Comparison of ENCODE assay signal across 14 mouse cellular contexts in genomic region chr9:75234983-75235627, GRCm38 (mm10). TPM values are rescaled to one million over a fixed set of nuclear protein-coding genes. Genes with fewer than 3 reads are reported as not detected.
DNase-seq lines count a peak whose midpoint lies in the region; ATAC-seq lines count a peak whose summit lies in the region.
"Had no signal": no experiment of that assay in that cellular context is flagged by ENCODE, and none has a peak within 500 bp of the region (broad histone marks: within the 10 kb centered on the region; RNA-seq: fewer than 3 reads in every experiment).

No protein-coding gene starts in this region.

- DNase-seq in adrenal gland, postnatal 14 days: peak; percentile 14
- no peak for DNase-seq in adrenal gland, adult 18-20 months (ENCODE audit: low spot score in 2 of 2)
- no peak for DNase-seq in heart, postnatal 4 days
- DNase-seq in lung, postnatal 25 days (ENCODE audit: low spot score): no peak
- no peak for DNase-seq in testis, postnatal 10 days (ENCODE audit: low spot score)
- DNase-seq: cerebellum, adult 9-10 months; kidney, postnatal 14 days had no signal

- no peak for ATAC-seq in heart, embryonic 13.5 days (ENCODE audit: extremely low read depth, insufficient number of reproducible peaks, low FRiP score, low TSS enrichment)
- ATAC-seq in lung, embryonic 16.5 days (ENCODE audit: low read depth): peak; percentile 27
- no peak for ATAC-seq in stomach, embryonic 15.5 days (ENCODE audit: insufficient read depth, low FRiP score, low read depth)
- ATAC-seq: Patski had no signal

- H3K4me1 ChIP-seq in heart, embryonic 13.5 days: peaks cover 28% of the 10 kb centered on the region
- H3K4me1 ChIP-seq in lung, embryonic 16.5 days (replicated peaks; ENCODE audit: control insufficient read depth, insufficient read depth, low read length): peaks cover 9% of the 10 kb centered on the region
- no peaks in the 10 kb centered on the region for H3K4me1 ChIP-seq in stomach, embryonic 15.5 days
- H3K4me1 ChIP-seq: liver, embryonic 15.5 days had no signal

- H3K27me3 ChIP-seq in heart, embryonic 13.5 days (replicated peaks): peaks cover 33% of the 10 kb centered on the region
- peaks cover 7% of the 10 kb centered on the region; the same call in 1 of the 2 replicates for H3K27me3 ChIP-seq in lung, embryonic 16.5 days (ENCODE audit: control insufficient read depth, insufficient read depth, low read depth, low read length)
- H3K27me3 ChIP-seq in stomach, embryonic 15.5 days (replicated peaks): peaks cover 6% of the 10 kb centered on the region; the same call in 1 of the 2 replicates
- H3K27me3 ChIP-seq: Patski had no signal

- peak overlapping the region; percentile 41; the same call in 1 of the 2 replicates for H3K9ac ChIP-seq in heart, embryonic 13.5 days
- peak overlapping the region; percentile 39 for H3K9ac ChIP-seq in lung, embryonic 16.5 days (ENCODE audit: low read length)
- no peak overlapping the region for H3K9ac ChIP-seq in stomach, embryonic 15.5 days
- H3K9ac ChIP-seq: liver, embryonic 15.5 days had no signal

- no peaks in the 10 kb centered on the region for H3K36me3 ChIP-seq in heart, embryonic 13.5 days
- no peaks in the 10 kb centered on the region for H3K36me3 ChIP-seq in lung, embryonic 16.5 days (ENCODE audit: control insufficient read depth, insufficient read depth, low read length)
- H3K36me3 ChIP-seq in stomach, embryonic 15.5 days: no peaks in the 10 kb centered on the region
- H3K36me3 ChIP-seq: embryonic facial prominence, embryonic 10.5 days; hindbrain, embryonic 10.5 days; liver, embryonic 15.5 days had no signal

- H3K9me3 ChIP-seq in heart, embryonic 13.5 days: no peaks in the 10 kb centered on the region
- H3K9me3 ChIP-seq in lung, embryonic 16.5 days (ENCODE audit: control insufficient read depth, low read length): no peaks in the 10 kb centered on the region
- no peaks in the 10 kb centered on the region for H3K9me3 ChIP-seq in stomach, embryonic 15.5 days
- H3K9me3 ChIP-seq: embryonic facial prominence, embryonic 10.5 days; hindbrain, embryonic 10.5 days; liver, embryonic 15.5 days had no signal

- peak overlapping the region; percentile 59; the same call in 1 of the 2 replicates for H3K27ac ChIP-seq in heart, embryonic 13.5 days (replicated peaks)
- H3K27ac ChIP-seq in lung, embryonic 16.5 days (ENCODE audit: low read length): peak overlapping the region; percentile 92
- peak overlapping the region; percentile 87 for H3K27ac ChIP-seq in stomach, embryonic 15.5 days
- H3K27ac ChIP-seq: embryonic facial prominence, embryonic 10.5 days; hindbrain, embryonic 10.5 days; liver, embryonic 15.5 days had no signal

- WGBS in heart, embryonic 13.5 days: 53% methylated on average over 12 of the region's 12 CpGs
- WGBS in lung, embryonic 16.5 days: 44% methylated on average over 12 of the region's 12 CpGs
- 61% methylated on average over 12 of the region's 12 CpGs for WGBS in stomach, embryonic 15.5 days

- H3K4me2 ChIP-seq in heart, embryonic 13.5 days: no peak overlapping the region
- H3K4me2 ChIP-seq in lung, embryonic 16.5 days (ENCODE audit: low read depth, low read length): peak overlapping the region; percentile 54
- peak overlapping the region; percentile 36; the same call in 1 of the 2 replicates for H3K4me2 ChIP-seq in stomach, embryonic 15.5 days
- H3K4me2 ChIP-seq: liver, embryonic 15.5 days had no signal

- H3K4me3 ChIP-seq in heart, embryonic 13.5 days: no peak overlapping the region
- H3K4me3 ChIP-seq in lung, embryonic 16.5 days (ENCODE audit: low read length): peak overlapping the region; percentile 22
- no peak overlapping the region for H3K4me3 ChIP-seq in stomach, embryonic 15.5 days (replicated peaks)
- H3K4me3 ChIP-seq: embryonic facial prominence, embryonic 10.5 days; hindbrain, embryonic 10.5 days; liver, embryonic 15.5 days had no signal

RNA-seq across cellular contexts. Expression of gene Myo5c, which starts 3.3 kb away (rescaled TPM):
- total RNA-seq in adrenal gland, postnatal 14 days (2021): 7.0 and 7.3 TPM in 2 replicates
- 1 to 10 TPM; 5.1 to 5.7 TPM for total RNA-seq in adrenal gland, adult 18-20 months (2021)
- polyA plus RNA-seq in heart, embryonic 13.5 days (2015; fragmentation: Nextera tagmentation; extraction: Ambion mirVana): 1.7 and 2.1 TPM in 2 replicates
- 1 to 10 TPM; 3.6 to 5.5 TPM for total RNA-seq in heart, postnatal 4 days (2021)
- 38.3 and 40.1 TPM in 2 replicates for polyA plus RNA-seq in lung, embryonic 16.5 days (2015; fragmentation: Nextera tagmentation; extraction: Ambion mirVana)
- polyA plus RNA-seq in stomach, embryonic 15.5 days (2015; fragmentation: Nextera tagmentation; extraction: Ambion mirVana): 11.3 and 12.4 TPM in 2 replicates
